Mouse (Mus musculus) heart, embryonic 13.5 days (tissue): Measurements from ENCODE around the gene Cep295nl. TPM values are rescaled to one million over a fixed set of nuclear protein-coding genes. Genes with fewer than 3 reads are reported as not detected.

Source experiments
- ATAC-seq: fragments of 200-750 bp; cut with Nextera tagmentation; 2 replicates; pipeline ENCODE4 v1.8.0; 2017; ENCODE audit warnings: moderate TSS enrichment; ENCODE audit not compliant: insufficient number of reproducible peaks, low FRiP score, low TSS enrichment; ENCODE audit errors: extremely low read depth
- H3K27ac ChIP-seq: fragments of 300-500 bp; sonication (generic); replicated peaks from 2 replicates; pipeline ENCODE4 v1.5.1; 2015; ENCODE audit warnings: moderate library complexity, mild to moderate bottlenecking, inconsistent platforms
- H3K27me3 ChIP-seq: fragments of 300-500 bp; sonication (generic); replicated peaks from 2 replicates; pipeline ENCODE4 v1.6.1; 2015; ENCODE audit warnings: mild to moderate bottlenecking, inconsistent platforms
- H3K36me3 ChIP-seq: fragments of 300-500 bp; sonication (generic); 2 replicates; pipeline ENCODE4 v1.6.1; 2015; ENCODE audit warnings: mild to moderate bottlenecking, inconsistent platforms
- H3K4me1 ChIP-seq: fragments of 300-500 bp; sonication (generic); 2 replicates; pipeline ENCODE4 v1.6.1; 2015; ENCODE audit warnings: inconsistent platforms
- H3K4me2 ChIP-seq: fragments of 300-500 bp; sonication (generic); 2 replicates; pipeline ENCODE4 v1.6.1; 2015; ENCODE audit warnings: inconsistent platforms, mild to moderate bottlenecking, moderate library complexity
- H3K4me3 ChIP-seq: fragments of 300-500 bp; sonication (generic); 2 replicates; pipeline ENCODE4 v1.5.1; 2015; ENCODE audit warnings: moderate library complexity, mild to moderate bottlenecking, inconsistent platforms
- H3K9ac ChIP-seq: fragments of 300-500 bp; sonication (generic); 2 replicates; pipeline ENCODE4 v1.6.1; 2015; ENCODE audit warnings: inconsistent platforms, mild to moderate bottlenecking, moderate library complexity
- H3K9me3 ChIP-seq: fragments of 300-500 bp; sonication (generic); 2 replicates; pipeline ENCODE4 v1.6.1; 2016; ENCODE audit warnings: inconsistent platforms
- WGBS: fragments of 180-500 bp; shearing (Covaris S2); methylation state at CpG from one replicate; pipeline ENCODE4 v1.1.7; 2015; ENCODE audit warnings: mixed read lengths; 5-methylcytosine and 5-hydroxymethylcytosine counted together
- polyA plus RNA-seq: library from polyadenylated mRNA; unstranded; fragments of >200 nt; fragmentation: Nextera tagmentation; extraction: Ambion mirVana; gene quantifications from 2 replicates; pipeline ENCODE4 v1.2.1, GENCODE M21; 2015

The Cep295nl gene
- polyA plus RNA-seq, 1 experiment from 2014 or later: 0.15 TPM

DNA sequence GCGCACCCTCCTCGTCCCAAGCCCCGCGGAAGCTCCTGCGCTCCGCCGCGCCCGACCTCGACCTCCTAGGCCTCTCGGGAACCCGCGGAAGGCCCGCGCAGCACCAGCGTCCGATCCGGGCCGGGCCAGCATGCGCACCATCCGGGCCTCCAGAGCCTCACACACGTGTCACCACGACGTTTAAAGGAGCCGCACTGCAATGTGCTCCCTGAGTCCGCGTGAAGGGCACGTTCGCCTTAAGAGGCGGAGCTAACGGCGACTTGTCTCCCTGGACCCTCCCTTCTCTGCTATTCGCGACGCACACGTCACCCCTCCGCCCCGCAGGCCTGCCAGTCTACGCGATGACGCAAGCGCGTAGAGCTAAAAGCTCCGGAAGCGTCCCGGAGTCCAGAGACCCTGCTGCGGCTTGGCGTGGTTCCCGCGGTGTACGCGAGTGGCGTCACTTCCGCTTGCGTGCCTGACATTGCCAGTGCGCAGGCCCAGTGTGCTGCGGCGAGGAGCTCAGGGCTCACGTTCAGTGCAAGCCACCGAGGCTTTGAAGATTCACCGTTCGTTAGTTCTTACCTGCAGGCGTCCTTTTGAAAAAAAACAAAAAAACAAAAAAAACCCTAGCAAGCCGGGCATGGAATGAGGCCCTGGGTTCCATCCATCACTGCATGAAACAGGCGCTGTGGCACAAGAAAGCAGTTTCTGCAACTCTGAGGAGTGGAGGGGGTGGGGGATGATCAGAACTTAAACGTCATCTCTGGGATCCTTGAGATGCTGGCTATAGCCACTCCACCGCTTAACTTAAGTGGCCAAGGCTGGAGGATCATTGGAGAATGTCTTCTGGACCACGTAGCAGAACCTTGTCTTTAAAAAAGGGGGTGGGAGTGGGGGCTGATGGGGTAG lies 52.1 kb downstream of the Cep295nl start, which contains the start of gene Usp36:
Gene Usp36 (minus strand): TSS at position 246 of the 891 bp plus-strand sequence.
- peaks cover 25% of the 10 kb centered on the region for H3K36me3 ChIP-seq
- H3K27ac ChIP-seq: peak within 1 kb of the TSS; percentile 88
- peak within 1 kb of the TSS; percentile 91 for H3K4me3 ChIP-seq
- peaks cover 21% of the 10 kb centered on the region for H3K4me1 ChIP-seq
- ATAC-seq: peak; percentile 98
- H3K27me3 ChIP-seq: no peaks in the 10 kb centered on the region
- no peaks in the 10 kb centered on the region for H3K9me3 ChIP-seq
- H3K9ac ChIP-seq: peak within 1 kb of the TSS; percentile 94
- peak within 1 kb of the TSS; percentile 94 for H3K4me2 ChIP-seq
- 1% methylated on average over 68 of the region's 68 CpGs for WGBS

- ATAC-seq: no peak
- under 1% methylated on average over 22 of the region's 22 CpGs for WGBS
Observed at GRCm38 (mm10) chr11:118289562-118289961, 52.7 kb downstream of the Cep295nl start.

GRCm38 (mm10) chr11:118289037-118289511 lies 53.2 kb downstream of the Cep295nl start:
- no peak for ATAC-seq
- 2% methylated on average over 16 of the region's 16 CpGs for WGBS

More at GRCm38 (mm10) chr11:118289562-118289961, 52.7 kb downstream of the Cep295nl start:
- H3K4me1 ChIP-seq: peaks cover 21% of the 10 kb centered on the region
- H3K9ac ChIP-seq: peak overlapping the region; percentile 94
- no peaks in the 10 kb centered on the region for H3K27me3 ChIP-seq
- H3K27ac ChIP-seq: peak overlapping the region; percentile 82
- peaks cover 32% of the 10 kb centered on the region for H3K36me3 ChIP-seq
- H3K4me2 ChIP-seq: peak overlapping the region; percentile 94
- H3K4me3 ChIP-seq: peak overlapping the region; percentile 91
- H3K9me3 ChIP-seq: no peaks in the 10 kb centered on the region

DNA sequence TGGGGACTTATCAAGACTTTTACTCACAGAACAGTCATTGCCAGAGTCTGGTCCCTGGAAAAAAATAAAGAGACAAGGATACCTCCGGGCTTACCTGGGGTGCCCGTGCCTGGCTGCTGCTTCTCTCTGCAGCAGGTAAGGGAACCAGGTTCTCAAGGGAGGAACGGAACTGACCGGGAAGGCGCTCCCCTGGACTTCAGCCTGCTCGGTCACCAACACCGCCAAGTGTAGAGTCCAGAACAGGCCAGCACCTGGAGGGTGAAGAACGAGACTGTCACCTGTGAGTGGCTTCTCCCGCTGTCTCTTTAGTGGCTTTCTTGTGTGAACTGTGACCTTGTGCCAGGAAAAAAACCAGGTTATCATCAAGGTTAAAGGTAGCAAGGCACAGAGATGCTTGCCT lies 54.7 kb downstream of the Cep295nl start:
- 91% methylated on average over 9 of the region's 9 CpGs for WGBS
- Histone ChIP-seq H3K9ac (0 out of 2 replicates have a peak overlapping the region, but pooled peaks have one; percentile 24), H3K27ac (no peak overlapping the region), H3K36me3 (peaks cover 52% of the 10 kb centered on the region), H3K4me1 (peaks cover 21% of the 10 kb centered on the region), H3K4me2 (no peak overlapping the region), H3K27me3 (no peaks in the 10 kb centered on the region), H3K4me3 (no peak overlapping the region), H3K9me3 (no peaks in the 10 kb centered on the region)
- no peak for ATAC-seq

More at GRCm38 (mm10) chr11:118289037-118289511, 53.2 kb downstream of the Cep295nl start:
- Histone ChIP-seq H3K27me3 (no peaks in the 10 kb centered on the region), H3K9me3 (no peaks in the 10 kb centered on the region), H3K4me1 (peaks cover 21% of the 10 kb centered on the region), H3K4me2 (peak overlapping the region; percentile 94), H3K36me3 (peaks cover 37% of the 10 kb centered on the region), H3K9ac (peak overlapping the region; percentile 94), H3K27ac (peak overlapping the region; percentile 82), H3K4me3 (peak overlapping the region; percentile 91)

DNA sequence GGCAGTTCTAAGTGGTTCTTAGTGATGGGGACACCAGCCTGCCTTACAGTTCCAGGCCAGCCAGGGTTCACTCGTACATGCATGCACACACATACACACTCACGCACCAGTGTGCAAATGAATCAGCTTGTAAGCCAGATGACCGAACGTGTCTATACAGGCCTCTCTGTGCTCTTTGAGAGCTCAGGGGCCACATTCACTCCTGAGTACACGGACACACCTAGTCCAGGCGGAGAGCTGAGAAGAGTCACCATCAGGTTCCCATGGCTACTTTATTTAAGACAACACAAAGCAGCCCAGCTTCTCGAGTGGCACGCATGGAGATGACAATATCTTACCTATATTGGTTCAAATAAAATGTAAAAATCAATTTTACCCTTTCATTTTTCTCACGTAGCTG lies 55.9 kb downstream of the Cep295nl start:
- no peak for ATAC-seq
- Histone ChIP-seq H3K36me3 (peaks cover 64% of the 10 kb centered on the region), H3K27ac (no peak overlapping the region; the same call in 1 of the 2 replicates), H3K4me3 (no peak overlapping the region), H3K27me3 (no peaks in the 10 kb centered on the region), H3K9ac (no peak overlapping the region), H3K4me2 (no peak overlapping the region), H3K4me1 (peaks cover 21% of the 10 kb centered on the region), H3K9me3 (no peaks in the 10 kb centered on the region)
- WGBS: 86% methylated on average over 9 of the region's 9 CpGs

GRCm38 (mm10) chr11:118285791-118286190 lies 56.5 kb downstream of the Cep295nl start:
- Histone ChIP-seq H3K4me3 (no peak overlapping the region), H3K4me2 (no peak overlapping the region), H3K27me3 (no peaks in the 10 kb centered on the region), H3K9me3 (no peaks in the 10 kb centered on the region), H3K9ac (no peak overlapping the region), H3K36me3 (peaks cover 69% of the 10 kb centered on the region), H3K27ac (0 out of 2 replicates have a peak overlapping the region, but pooled peaks have one; percentile 8), H3K4me1 (peaks cover 20% of the 10 kb centered on the region)
- WGBS: 81% methylated on average over 13 of the region's 13 CpGs
- ATAC-seq: no peak

Other genes with a start within 250 kb of the Cep295nl start
- 0.05 and 0.10 TPM in 2 replicates for gene Dnah17, start 211.9 kb downstream of the Cep295nl start, polyA plus RNA-seq
- gene Cyth1, start 93.9 kb downstream of the Cep295nl start, polyA plus RNA-seq: 14.9 and 15.9 TPM in 2 replicates
- gene Usp36, start 52.3 kb downstream of the Cep295nl start, polyA plus RNA-seq: 12.8 and 13.4 TPM in 2 replicates
- gene Timp2, start 13.2 kb upstream of the Cep295nl start, polyA plus RNA-seq: 61.0 and 63.6 TPM in 2 replicates
- 7.3 and 8.8 TPM in 2 replicates for gene Lgals3bp, start 59.6 kb upstream of the Cep295nl start, polyA plus RNA-seq
- 18.9 and 19.1 TPM in 2 replicates for gene Cant1, start 76.6 kb upstream of the Cep295nl start, polyA plus RNA-seq
- 5.5 and 7.1 TPM in 2 replicates for gene C1qtnf1, start 85.7 kb upstream of the Cep295nl start, polyA plus RNA-seq
- gene Engase, start 134.3 kb upstream of the Cep295nl start, polyA plus RNA-seq: 4.4 and 5.0 TPM in 2 replicates